Mouse (Mus musculus) liver, postnatal 0 days (tissue): ENCODE data around the gene Syne3. TPM values are rescaled to one million over a fixed set of nuclear protein-coding genes. Genes with fewer than 3 reads are reported as not detected.

Experiments used
- ATAC-seq: fragments of 200-750 bp; cut with Nextera tagmentation; 2 replicates; pipeline ENCODE4 v1.8.0; 2017; ENCODE audit warnings: mild to moderate bottlenecking, moderate library complexity
- DNase-seq: peaks from one replicate; pipeline ENCODE4 v3.0.0-alpha.2; 2016
- H3K27ac ChIP-seq: fragments of 300-500 bp; sonication (generic); 2 replicates; pipeline ENCODE4 v1.5.1; 2014; ENCODE audit warnings: antibody characterized with exemption, moderate library complexity, mild to moderate bottlenecking, low read depth
- H3K27me3 ChIP-seq: fragments of 300-500 bp; sonication (generic); 2 replicates; pipeline ENCODE4 v1.6.1; 2014; ENCODE audit warnings: low read length, control low read depth, mixed read lengths; ENCODE audit not compliant: insufficient read depth
- H3K36me3 ChIP-seq: fragments of 300-500 bp; sonication (generic); replicated peaks from 2 replicates; pipeline ENCODE4 v1.6.1; 2014; ENCODE audit warnings: mild to moderate bottlenecking, control low read depth, low read length, moderate library complexity, mixed read lengths; ENCODE audit not compliant: insufficient read depth
- H3K4me1 ChIP-seq: fragments of 300-500 bp; sonication (generic); 2 replicates; pipeline ENCODE4 v1.6.1; 2014; ENCODE audit warnings: antibody characterized with exemption, mild to moderate bottlenecking, control low read depth; ENCODE audit not compliant: insufficient read depth
- H3K4me2 ChIP-seq: fragments of 300-500 bp; sonication (generic); 2 replicates; pipeline ENCODE4 v1.6.1; 2014; ENCODE audit warnings: low read depth, mild to moderate bottlenecking, low read length, moderate library complexity, mixed read lengths
- H3K4me3 ChIP-seq: fragments of 300-500 bp; sonication (generic); 2 replicates; pipeline ENCODE4 v1.5.1; 2014; ENCODE audit warnings: low read depth, low read length
- H3K9ac ChIP-seq: fragments of 300-500 bp; sonication (generic); replicated peaks from 2 replicates; pipeline ENCODE4 v1.6.1; 2014; ENCODE audit warnings: mild to moderate bottlenecking, moderate library complexity
- H3K9me3 ChIP-seq: fragments of 300-500 bp; sonication (generic); 2 replicates; pipeline ENCODE4 v1.6.1; 2016; ENCODE audit warnings: mild to moderate bottlenecking, control low read depth, low read length, mixed read lengths
- CTCF ChIP-seq: sonication (generic); IDR thresholded peaks from 2 replicates; pipeline ENCODE4 v1.5.1; 2016; ENCODE audit warnings: antibody characterized with exemption, low read depth
- EP300 ChIP-seq: IDR thresholded peaks from 2 replicates; pipeline ENCODE4 v1.6.1; 2016; ENCODE audit warnings: antibody characterized with exemption, low read depth, mild to moderate bottlenecking
- WGBS: fragments of 180-500 bp; shearing (Covaris S2); extraction: QIAGEN DNeasy Blood & Tissue Kit; methylation state at CpG from one replicate; pipeline ENCODE4 v1.1.7; 2014; ENCODE audit not compliant: insufficient replicate concordance; 5-methylcytosine and 5-hydroxymethylcytosine counted together
- polyA plus RNA-seq: library from polyadenylated mRNA; unstranded; fragments of >200 nt; fragmentation: Nextera tagmentation; extraction: Ambion mirVana; gene quantifications from 2 replicates; pipeline ENCODE4 v1.2.1, GENCODE M21; 2015

Syne3 gene
- polyA plus RNA-seq, 1 experiment from 2014 or later = 2.3 TPM

DNA sequence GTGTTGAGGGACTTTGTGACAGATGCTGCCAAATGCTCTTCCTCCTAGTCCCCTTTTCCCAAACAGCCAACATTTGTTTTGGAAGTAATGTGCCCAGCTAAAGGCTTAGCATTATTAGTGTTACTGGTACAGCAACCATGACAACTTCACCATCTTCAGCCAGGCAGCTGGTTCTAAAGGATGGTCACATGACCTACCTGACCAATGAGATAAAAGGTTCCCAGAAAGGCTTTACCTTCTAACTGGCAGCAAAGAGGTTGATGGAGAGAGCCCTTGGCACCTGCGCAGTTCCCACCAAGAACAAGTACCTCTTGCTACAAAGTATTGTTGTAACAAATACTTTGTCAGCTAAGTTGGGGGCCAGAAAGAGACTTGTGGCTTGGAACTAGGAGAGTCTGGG lies 52.4 kb downstream of the Syne3 start:
- no peak for DNase-seq
- Histone ChIP-seq H3K27me3 (no peaks in the 10 kb centered on the region), H3K9ac (no peak overlapping the region), H3K27ac (no peak overlapping the region), H3K4me1 (no peaks in the 10 kb centered on the region), H3K4me2 (no peak overlapping the region), H3K4me3 (no peak overlapping the region), H3K36me3 (peaks cover 52% of the 10 kb centered on the region), H3K9me3 (no peaks in the 10 kb centered on the region)
- ATAC-seq = no peak
- TF ChIP-seq CTCF (no peak), EP300 (no peak)
- WGBS = 94% methylated on average over 1 of the region's 1 CpGs

DNA sequence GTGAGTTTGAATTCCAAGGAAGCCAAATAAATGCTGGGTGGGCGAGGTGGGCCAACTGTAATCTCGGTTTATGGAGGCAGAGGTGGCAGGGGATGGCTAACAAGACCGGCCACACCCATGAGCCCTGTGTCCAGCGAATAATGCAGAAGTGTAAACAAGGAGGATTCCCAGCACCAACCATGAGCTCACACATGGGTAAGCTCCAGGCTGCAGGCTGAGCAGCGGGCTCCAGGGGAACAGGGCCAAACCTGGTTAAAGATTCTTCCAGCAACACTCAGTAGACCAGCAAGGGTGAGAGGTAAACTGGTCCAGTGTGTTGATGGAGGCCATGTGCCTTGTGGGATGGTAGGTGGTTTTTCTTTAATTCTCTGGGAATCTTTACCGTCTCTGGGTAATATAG lies 53.2 kb downstream of the Syne3 start:
- DNase-seq = no peak

DNA sequence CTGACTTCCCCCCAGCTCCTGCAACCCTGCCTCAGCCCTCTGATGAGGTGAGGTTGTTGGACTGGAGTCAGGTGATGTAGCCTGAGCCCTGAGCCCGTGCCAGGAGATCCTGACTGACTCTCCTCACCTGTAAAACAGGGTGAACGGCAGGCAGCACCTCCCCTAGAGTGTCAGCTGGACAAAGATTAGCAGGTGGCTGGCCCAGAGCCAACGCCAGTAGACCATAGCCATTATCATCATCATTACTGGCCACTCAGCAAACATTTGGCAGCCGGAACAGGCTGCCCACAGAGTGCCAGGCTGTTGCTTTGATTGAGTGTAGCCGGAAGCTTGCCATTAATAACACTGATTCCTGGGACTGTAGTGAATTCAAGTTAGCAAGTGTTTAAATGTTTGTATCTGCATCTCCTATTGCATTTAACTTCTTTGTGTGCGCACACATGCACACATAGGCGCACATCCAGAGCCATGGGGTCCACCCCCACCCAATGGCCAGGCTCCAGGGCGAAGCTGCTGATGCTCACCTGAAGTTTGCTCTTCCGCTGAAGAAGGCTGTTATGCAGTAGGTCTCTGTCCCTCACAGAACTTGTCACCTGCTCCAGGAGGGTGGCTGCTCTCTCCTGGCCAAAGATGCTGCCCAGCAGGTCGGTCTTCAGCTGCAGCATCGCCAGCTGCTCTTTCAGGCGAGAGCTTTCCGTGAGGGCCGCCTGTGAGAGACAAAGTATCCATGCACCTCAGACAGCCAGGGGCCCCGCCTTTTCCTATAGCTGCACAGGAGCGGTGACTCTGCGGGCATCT lies 54.4 kb downstream of the Syne3 start:
- Histone ChIP-seq H3K4me2 (no peak overlapping the region), H3K36me3 (peaks cover 47% of the 10 kb centered on the region), H3K4me1 (no peaks in the 10 kb centered on the region), H3K27me3 (no peaks in the 10 kb centered on the region), H3K27ac (no peak overlapping the region), H3K9me3 (no peaks in the 10 kb centered on the region), H3K9ac (no peak overlapping the region), H3K4me3 (no peak overlapping the region)
- DNase-seq (peak; percentile 49), ATAC-seq (peak; percentile 47)
- 77% methylated on average over 17 of the region's 17 CpGs for WGBS
- TF ChIP-seq EP300 (no peak), CTCF (no peak)

More for the DNA sequence above, 53.2 kb downstream of the Syne3 start:
- ATAC-seq = no peak
- 79% methylated on average over 6 of the region's 6 CpGs for WGBS
- no peak overlapping the region for H3K4me3 ChIP-seq
- TF ChIP-seq EP300 = no peak
- TF ChIP-seq CTCF = no peak
- no peak overlapping the region for H3K9ac ChIP-seq
- no peaks in the 10 kb centered on the region for H3K4me1 ChIP-seq
- H3K27ac ChIP-seq = no peak overlapping the region
- no peaks in the 10 kb centered on the region for H3K27me3 ChIP-seq
- H3K36me3 ChIP-seq = peaks cover 49% of the 10 kb centered on the region
- no peak overlapping the region for H3K4me2 ChIP-seq
- H3K9me3 ChIP-seq = no peaks in the 10 kb centered on the region

DNA sequence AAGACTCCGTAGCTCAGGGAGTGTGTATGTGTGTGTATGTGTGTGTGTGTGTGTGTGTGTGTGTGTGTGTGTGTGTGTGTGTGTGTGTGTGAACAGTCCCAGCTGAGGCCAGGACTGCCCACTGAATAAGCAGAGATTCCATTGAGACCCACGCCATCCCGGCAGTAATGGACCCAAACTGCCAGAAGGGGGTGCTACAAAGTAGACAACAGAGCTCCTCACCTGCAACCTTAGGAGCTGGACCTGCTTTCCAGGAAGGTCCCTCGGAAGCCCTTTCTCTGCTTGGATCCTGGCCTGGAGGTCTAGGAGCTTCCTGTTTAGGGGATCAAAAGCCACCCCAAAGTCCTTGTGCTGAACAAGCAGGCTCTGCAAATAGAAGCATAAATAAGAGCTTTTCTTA lies 55.7 kb downstream of the Syne3 start:
- H3K4me3 ChIP-seq = no peak overlapping the region
- no peak overlapping the region for H3K4me2 ChIP-seq
- WGBS = 40% methylated on average over 4 of the region's 4 CpGs
- H3K27me3 ChIP-seq = no peaks in the 10 kb centered on the region
- H3K36me3 ChIP-seq = peaks cover 39% of the 10 kb centered on the region
- no peaks in the 10 kb centered on the region for H3K4me1 ChIP-seq
- H3K9ac ChIP-seq = no peak overlapping the region
- DNase-seq = peak; percentile 70
- H3K9me3 ChIP-seq = no peaks in the 10 kb centered on the region
- TF ChIP-seq CTCF (peak; percentile 79), EP300 (no peak)
- ATAC-seq = no peak
- no peak overlapping the region for H3K27ac ChIP-seq

DNA sequence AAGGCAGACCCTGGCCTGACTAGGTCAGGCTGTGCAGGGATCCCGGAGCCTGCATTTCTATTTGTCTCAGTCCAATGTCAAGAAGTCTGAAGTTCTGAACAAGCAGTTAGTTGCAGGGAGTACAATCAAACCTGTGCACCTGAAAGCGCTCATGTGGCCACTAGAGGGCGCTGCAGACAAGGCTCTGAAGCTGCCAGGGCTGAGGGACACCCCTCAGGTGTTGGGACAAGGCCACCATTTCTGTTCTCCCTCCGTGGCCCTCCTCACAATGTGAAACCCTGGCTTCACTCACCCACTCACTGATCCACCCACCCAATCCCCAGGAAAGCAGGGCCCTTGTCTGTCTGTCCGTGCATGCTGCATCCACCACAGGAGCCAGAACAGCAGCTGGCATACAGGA lies 57.2 kb downstream of the Syne3 start:
- no peak overlapping the region for H3K9ac ChIP-seq
- peak; percentile 87 for DNase-seq
- H3K4me3 ChIP-seq = no peak overlapping the region
- no peak overlapping the region for H3K4me2 ChIP-seq
- peak; percentile 76 for ATAC-seq
- H3K4me1 ChIP-seq = no peaks in the 10 kb centered on the region
- H3K36me3 ChIP-seq = peaks cover 34% of the 10 kb centered on the region
- TF ChIP-seq EP300 (no peak), CTCF (peak; percentile 98)
- no peaks in the 10 kb centered on the region for H3K9me3 ChIP-seq
- no peak overlapping the region for H3K27ac ChIP-seq
- 23% methylated on average over 5 of the region's 5 CpGs for WGBS
- no peaks in the 10 kb centered on the region for H3K27me3 ChIP-seq

DNA sequence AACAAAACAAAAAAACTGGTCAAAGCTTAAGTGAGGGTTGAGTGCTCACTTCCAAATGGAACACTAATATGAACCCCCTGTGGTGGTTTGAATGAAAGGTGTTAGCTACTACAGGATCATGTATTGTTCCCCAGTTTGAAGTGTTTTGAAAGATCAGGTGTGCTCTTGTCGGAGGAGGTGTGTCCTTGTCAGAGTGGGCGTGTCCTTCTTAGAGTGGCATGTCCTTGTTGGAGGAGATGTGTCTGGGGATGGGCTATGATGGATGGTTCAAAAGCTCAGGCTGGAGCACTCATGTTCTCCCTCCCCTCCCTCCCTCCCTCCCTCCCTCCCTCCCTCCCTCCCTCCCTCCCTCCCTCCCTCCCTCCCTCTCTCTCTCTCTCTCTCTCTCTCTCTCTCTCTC lies 61.7 kb downstream of the Syne3 start:
- H3K4me1 ChIP-seq = no peaks in the 10 kb centered on the region
- TF ChIP-seq EP300 = no peak
- no peak for TF ChIP-seq CTCF
- H3K27ac ChIP-seq = no peak overlapping the region
- H3K4me2 ChIP-seq = no peak overlapping the region
- no peak overlapping the region for H3K4me3 ChIP-seq
- H3K27me3 ChIP-seq = no peaks in the 10 kb centered on the region
- H3K36me3 ChIP-seq = peaks cover 39% of the 10 kb centered on the region
- 76% methylated on average over 2 of the region's 2 CpGs for WGBS
- no peak for DNase-seq
- no peaks in the 10 kb centered on the region for H3K9me3 ChIP-seq
- ATAC-seq = no peak
- H3K9ac ChIP-seq = no peak overlapping the region

DNA sequence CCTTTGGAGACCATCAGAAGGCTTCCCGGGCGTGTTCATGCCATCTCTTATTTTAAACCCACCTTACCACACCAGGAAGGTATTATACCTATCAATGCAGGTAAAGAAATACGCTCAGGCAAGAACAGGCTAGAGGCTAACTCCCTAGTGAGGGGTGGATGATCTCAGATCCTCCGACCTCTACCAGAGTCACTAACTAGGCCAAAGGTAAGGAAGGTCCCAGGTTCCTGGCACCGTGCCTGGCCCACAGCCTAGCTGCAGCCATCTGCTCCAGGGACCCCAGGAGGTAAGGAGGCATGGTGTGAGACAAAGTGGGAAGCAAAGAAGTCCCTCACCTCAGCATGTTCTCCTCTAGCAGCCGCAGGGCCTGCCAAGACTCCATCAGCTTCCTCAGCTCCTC lies 63.4 kb downstream of the Syne3 start:
- ATAC-seq = no peak
- H3K27me3 ChIP-seq = no peaks in the 10 kb centered on the region
- H3K4me3 ChIP-seq = no peak overlapping the region
- H3K9me3 ChIP-seq = no peaks in the 10 kb centered on the region
- TF ChIP-seq CTCF (no peak), EP300 (no peak)
- peaks cover 48% of the 10 kb centered on the region for H3K36me3 ChIP-seq
- H3K4me2 ChIP-seq = no peak overlapping the region
- 84% methylated on average over 6 of the region's 6 CpGs for WGBS
- DNase-seq = no peak
- no peak overlapping the region for H3K27ac ChIP-seq
- H3K4me1 ChIP-seq = no peaks in the 10 kb centered on the region
- no peak overlapping the region for H3K9ac ChIP-seq
